Mouse (Mus musculus) embryo, embryonic 11.5 days (tissue): ENCODE measurements around the gene E130114P18Rik.

ENCODE experiments used
- DNase-seq: peaks from one replicate; pipeline ENCODE4 v3.0.0-alpha.2; 2012; ENCODE audit warnings: low read depth, low spot score

The E130114P18Rik gene

DNA sequence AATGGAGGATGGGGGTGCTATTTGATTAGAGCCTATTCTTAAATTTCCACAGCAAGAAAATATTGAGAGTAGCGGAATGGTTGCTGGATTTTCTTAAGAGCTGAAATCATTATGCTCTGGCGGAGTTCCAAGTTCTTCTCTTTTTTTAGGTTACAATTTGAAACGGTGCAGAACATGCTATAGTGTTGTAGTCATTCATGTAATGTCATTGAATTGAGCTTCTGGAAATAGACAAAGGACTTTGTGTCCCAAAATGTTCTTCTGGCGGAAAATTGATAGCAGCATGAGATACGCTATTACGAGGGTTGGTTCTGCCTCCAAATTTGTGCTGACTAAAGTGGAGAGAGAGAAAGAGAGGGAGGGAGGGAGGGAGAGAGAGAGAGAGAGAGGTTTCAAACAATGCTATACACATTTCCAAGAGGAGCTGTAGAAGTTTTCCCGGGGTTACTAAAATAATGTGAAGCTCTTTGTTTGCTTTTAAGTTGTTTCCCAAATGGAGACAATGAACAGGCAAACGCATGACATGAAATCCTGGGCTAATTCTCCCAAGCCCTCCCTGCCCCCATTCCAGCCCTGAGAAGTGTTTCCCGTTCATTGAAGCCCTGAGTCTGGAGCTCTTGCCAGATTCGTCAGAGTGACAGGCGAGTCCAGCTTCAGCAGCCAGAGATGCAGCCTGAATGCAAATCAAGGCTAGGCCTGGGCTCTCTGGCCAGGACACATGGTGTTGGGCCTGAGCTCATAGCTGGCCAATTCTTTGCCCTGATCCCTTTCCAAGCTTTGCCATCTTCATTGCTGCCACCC, 128.9 kb downstream of the E130114P18Rik start:
- DNase-seq: no peak

- no peak for DNase-seq
These were observed 129.5 kb downstream of the E130114P18Rik start for GRCm38 (mm10) chr4:97648436-97648707.

DNA sequence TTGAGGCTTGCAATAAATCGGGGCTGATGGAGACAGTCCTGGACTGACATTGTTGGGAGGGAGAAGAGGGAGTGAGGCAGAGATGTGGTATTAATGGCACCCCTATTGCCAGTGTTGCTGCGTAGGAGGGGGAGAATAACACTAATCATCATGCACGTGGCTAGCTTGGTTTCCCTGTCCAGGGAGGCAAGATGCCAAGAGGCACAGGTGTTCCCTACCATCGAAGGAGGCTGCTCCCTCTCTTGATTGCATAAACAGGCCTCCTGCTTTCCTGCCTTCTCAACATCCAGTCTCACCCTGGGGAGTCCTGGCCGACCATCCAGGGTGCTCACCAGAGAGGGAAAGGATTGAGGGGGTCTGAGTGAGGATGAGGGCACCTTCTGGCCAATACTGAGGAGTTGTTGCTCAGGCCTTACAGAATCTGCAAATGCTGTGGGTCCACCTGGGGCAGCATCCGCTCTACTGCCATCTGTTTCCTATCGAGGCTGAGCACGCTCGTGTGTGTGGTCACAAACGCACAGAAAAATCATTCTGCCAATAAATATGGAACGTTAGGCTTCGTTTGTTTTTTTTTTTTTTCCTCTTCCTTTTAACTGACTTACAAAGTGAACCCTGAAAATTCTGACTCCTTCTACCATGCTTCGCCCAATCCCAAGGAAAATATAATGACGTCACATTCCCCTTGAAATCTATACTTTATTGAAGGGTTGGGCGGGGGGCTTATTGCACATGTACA, 130.0 kb downstream of the E130114P18Rik start:
- no peak for DNase-seq

DNA sequence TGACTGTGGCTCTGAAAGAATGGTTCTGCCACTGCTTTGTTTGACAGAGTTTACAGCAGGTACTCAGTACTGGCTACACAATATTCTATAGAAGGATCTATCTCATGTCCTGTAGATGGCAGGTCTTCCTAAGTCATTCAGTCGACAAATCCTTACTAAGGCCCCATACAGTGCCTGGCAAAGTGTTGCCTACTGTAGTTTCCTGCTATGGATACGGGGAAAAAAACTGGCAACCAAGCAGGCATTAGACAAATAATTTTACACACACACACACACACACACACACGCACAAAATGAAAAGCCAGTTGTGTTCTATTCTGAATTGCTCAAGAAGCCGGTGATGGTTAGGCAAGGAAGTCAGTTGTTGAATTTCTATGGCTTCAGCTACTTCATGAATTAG, 130.6 kb downstream of the E130114P18Rik start:
- DNase-seq: no peak

DNA sequence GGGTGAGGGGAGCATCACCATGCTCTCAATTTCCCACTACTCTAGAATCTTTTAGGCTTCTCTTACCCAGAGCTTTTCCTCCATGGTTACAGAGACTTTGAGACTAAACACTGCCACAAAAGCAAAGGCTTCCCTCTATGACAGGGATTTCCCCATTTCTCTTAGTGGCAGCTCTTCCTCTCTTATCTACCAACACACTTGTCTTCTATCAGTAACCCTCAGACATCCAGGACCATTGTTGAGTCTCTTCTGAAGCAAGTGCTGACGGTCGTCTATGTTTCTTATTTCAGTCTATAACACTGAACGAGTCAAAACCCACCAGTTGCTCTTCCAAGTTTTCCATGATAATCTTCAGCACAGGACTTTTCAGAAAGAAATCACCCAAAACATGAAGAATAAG, 137.5 kb downstream of the E130114P18Rik start:
- DNase-seq: no peak

DNA sequence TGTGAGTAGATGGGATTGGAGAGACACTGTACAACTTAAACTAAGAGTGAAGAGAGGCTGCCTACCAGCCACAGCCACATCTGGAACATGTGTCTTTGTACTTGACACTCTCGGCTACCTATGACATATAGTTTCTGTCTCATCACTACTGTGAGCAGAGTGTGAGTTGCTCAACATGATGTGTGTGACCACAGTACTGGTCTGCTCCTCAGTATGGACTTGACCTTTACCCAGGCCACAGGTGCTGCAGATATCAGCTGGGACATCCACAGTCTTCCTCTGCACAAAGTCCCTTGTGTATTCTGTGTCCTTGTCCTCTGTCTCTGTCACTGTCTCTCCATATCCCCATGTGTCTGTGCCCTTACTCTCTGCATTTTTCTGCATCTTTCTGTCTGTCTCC, 141.3 kb downstream of the E130114P18Rik start:
- DNase-seq: no peak

DNA sequence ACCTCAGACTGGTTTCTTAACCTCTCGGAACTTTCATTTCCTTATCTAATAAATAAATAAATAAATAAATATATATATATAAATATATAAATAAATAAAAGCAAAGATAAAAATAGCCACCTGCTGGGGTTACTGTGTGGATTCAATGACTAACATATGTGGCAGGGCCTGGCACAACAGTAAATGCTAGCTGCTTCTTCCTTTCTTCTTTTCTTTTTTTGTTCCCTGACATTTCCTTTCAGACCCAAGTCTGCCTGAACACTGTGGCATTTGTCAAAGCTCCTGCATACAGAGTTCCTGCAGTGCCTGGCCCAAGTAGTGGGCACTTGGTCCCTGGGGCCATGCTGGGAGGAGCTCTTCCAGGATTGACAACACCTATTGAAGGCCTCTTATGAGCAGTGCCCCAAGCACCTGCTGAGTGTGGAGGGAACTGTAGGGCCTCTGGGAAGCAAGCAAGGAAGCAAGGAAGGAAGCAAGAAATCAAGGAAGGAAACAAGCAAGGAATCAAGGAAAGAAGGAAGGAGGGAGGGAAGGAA, 142.1 kb downstream of the E130114P18Rik start:
- DNase-seq: no peak

DNA sequence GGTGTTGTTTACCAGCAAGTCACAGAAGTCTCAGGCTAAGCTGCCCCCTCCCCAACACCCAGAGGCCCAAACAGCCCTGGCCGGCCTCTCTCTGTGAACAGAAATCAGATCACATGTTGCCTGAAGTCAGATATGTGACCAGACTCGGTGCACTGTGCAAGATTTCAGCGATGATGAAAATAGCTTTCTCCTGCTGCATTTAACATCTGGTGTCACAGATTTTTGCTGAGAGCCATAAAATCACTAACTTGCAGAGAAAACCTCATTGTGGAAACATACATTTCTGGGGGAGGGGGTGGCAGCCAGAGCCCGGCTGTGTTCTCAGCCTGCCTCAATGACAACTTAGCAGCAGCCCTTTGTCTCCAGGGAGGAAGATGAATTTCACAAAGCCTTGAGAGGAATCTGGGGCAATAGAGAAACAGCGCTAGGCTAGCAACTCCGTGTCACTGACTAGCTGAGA, 142.6 kb downstream of the E130114P18Rik start:
- DNase-seq: no peak

DNA sequence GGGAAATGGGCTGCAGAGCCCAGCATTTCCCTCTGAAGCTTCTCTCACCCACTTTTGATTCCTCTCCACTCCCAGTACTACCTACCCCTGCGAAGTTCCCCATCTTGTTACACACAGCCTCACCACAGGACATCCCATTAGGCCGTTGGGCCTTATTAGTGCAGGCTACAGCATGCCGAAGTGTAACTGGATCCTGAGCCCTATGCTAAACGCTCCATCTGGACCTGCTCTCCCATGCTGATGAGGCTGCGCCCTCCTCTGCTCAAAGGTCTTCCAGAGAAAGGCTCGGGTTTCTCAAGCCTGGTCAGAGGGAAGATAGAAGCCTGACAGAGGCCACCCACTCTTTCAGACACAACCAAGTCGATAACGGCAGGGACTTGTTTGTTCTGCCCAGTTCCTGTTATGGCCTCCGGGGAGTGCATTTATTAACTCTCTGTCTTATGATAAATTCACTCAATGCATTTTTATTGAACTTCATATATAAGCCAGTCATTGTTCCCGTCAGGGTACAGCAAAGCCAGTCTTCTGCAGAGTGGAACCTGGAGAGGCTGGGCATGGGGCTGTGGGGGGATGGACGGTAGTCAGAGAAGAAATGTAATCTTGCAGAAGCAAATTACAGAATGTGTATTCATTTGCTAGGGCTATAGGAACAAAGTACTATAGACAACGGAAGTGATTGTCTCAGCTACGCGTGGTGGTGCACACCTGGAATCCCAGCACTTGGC, 148.8 kb downstream of the E130114P18Rik start:
- no peak for DNase-seq

DNA sequence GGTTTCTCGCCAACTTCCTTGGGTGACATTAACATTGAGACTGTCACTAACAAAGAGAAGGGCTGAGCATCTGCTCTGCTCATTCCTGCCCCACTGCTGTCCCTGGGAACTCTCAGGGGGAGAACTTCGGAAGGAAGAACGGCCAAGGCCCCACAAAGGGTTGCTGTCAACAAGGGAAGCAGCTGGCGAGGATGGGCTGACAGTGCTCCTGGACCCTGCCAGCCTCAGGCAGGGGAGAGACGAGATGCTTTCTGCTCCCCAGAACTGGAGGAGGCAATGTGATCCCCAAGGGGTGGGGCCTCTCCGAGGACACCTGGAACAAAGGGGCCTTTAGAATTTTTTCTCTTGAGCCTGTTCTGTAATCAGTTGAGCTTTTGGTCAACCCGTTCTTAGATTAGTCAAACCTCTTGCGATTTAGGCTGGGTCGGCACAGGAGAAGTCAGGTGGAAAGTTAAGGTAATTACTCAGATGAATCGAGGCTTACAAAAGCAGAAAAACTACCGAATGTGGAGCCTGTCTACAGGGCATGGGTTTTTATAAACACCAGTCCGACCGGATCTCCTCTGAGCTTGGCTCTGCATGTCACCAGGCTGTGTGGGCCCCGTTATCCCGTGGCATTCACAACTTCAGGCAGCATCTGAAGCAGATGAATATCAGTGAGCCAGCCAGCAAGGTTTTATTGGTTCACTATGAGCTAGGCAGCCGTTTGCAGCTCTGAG, 151.7 kb downstream of the E130114P18Rik start:
- DNase-seq: no peak

- DNase-seq: no peak
These were observed 154.7 kb downstream of the E130114P18Rik start for GRCm38 (mm10) chr4:97623165-97623564.

- DNase-seq: no peak
These were observed 156.1 kb downstream of the E130114P18Rik start for GRCm38 (mm10) chr4:97621731-97622130.

DNA sequence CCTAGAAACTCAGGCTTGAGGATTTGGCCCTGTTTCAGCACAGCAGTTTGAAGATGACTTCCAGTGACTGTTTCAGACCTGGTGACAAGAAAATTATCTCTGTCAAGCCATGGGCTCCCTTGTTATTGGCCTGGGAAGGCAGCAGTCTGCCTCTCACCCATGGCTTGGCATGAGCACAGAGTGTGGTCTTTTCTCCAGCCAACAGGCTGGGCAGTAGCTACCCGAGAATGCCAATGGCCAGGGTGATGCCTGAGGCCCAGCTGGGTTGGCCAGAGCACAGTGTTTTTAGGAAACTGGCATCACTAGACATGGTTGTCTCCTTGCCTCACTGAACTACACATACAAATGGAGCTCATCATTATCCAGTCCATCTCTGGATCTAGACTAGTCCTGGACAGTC, 157.5 kb downstream of the E130114P18Rik start:
- no peak for DNase-seq

- no peak for DNase-seq
These were observed 159.1 kb downstream of the E130114P18Rik start for GRCm38 (mm10) chr4:97618668-97619373.

DNA sequence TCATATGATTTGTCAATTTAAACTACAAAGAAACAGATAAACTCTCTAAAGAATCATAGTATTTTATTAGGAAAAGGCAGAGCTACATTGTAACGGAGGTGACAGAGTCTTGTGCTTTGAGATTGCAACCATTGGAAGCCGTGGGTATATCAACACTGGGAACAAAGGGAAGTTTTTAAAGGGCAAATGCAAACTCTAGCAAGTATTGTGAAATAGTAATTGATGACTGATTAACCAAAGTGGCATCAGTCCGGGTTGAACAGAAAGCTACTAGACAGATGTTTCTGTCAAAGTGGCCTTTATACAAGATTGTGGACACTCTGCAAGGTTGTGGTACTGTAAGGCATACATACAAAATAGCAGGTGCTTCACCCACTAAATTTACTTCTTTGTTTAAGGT, 162.8 kb downstream of the E130114P18Rik start:
- no peak for DNase-seq

GRCm38 (mm10) chr4:97611251-97611847, 166.5 kb downstream of the E130114P18Rik start:
- no peak for DNase-seq

DNA sequence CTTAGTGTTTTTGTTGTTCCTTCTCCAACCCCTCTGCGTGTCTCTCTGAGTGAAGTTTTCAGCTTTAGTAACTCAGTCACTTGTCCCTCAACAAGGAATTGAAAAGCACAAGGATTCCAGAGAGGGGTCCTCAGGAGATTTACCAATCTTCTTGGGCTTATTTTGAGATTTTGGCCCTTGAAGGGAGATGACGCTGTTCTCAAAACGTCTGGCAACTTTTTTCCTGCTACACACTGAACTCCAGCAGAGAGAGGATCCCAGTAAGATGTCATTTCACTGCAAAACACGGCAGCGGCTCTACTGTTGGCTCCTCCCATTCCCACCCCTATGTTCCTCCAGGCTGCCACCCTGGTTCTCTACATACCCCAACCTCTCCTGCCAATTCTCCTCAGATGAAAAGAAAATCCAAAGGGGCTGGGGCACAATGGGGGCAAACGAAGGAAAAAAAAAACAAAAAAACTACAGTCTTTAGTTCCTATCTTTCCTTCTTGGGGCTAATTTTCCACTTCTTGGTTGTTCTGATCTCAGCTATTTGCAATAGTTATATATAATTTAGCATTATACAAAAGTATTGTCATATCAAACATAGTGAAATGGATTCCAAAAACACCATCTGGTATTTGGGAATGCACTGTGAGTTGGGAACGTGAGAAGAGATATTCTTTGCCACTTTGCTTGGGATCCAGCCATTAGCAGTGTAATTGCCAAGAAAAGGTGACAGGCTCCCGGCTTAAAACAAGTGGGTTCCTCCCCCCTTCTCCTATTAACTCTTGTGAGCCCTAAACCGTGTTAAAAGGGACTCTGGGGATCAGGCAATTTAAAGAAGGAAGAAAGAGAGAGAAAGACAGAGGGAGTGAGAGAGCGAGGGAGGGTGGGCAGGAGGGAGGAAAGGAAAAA, 167.8 kb downstream of the E130114P18Rik start:
- no peak for DNase-seq

- DNase-seq: no peak
These were observed 168.5 kb downstream of the E130114P18Rik start for GRCm38 (mm10) chr4:97609329-97609728.

GRCm38 (mm10) chr4:97608728-97609127, 169.2 kb downstream of the E130114P18Rik start:
- no peak for DNase-seq
